In genomic region chr17:13687656-13688055, GRCm38 (mm10) we compare ENCODE assay signal across 14 mouse cellular contexts.
DNase-seq lines count a peak whose midpoint lies in the region; ATAC-seq and TF ChIP-seq lines count a peak whose summit lies in the region.
"Had no signal": no experiment of that assay in that cellular context is flagged by ENCODE, and none has a peak within 500 bp of the region (broad histone marks: within the 10 kb centered on the region; RNA-seq: fewer than 3 reads in every experiment).

No protein-coding gene starts in this region.

- no peak overlapping the region for H3K9ac ChIP-seq in lung, postnatal 0 days (replicated peaks; ENCODE audit: low read depth)
- no peak overlapping the region for H3K9ac ChIP-seq in intestine, embryonic 16.5 days (ENCODE audit: low read depth, low read length)
- H3K9ac ChIP-seq: hindbrain, embryonic 14.5 days; liver, embryonic 12.5 days had no signal

- DNase-seq in gastrocnemius, adult 2 months = no peak
- DNase-seq in gastrocnemius, postnatal 14 days = no peak
- DNase-seq in lung, postnatal 10 days = peak; percentile 48
- DNase-seq in lung, postnatal 0 days (ENCODE audit: low spot score) = no peak
- DNase-seq in kidney, adult 8-10 months = peak; percentile 64 to 84
- peak; percentile 33 for DNase-seq in skeletal muscle tissue, adult 2 months (ENCODE audit: low read depth, low spot score)
- no peak for DNase-seq in heart, adult 8-10 months (ENCODE audit: low spot score)
- DNase-seq: B cell, adult 2 months; heart, adult 11 months; right cerebral cortex, postnatal 14 days had no signal

- H3K4me1 ChIP-seq in lung, postnatal 0 days (ENCODE audit: insufficient read depth, low read depth, low read length) = no peaks in the 10 kb centered on the region; the same call in 1 of the 2 replicates
- peaks cover 11% of the 10 kb centered on the region for H3K4me1 ChIP-seq in intestine, embryonic 16.5 days (ENCODE audit: control insufficient read depth, insufficient read depth, low read length)

- H3K36me3 ChIP-seq in lung, postnatal 0 days (ENCODE audit: insufficient read depth, low read length) = no peaks in the 10 kb centered on the region
- no peaks in the 10 kb centered on the region for H3K36me3 ChIP-seq in intestine, embryonic 16.5 days (ENCODE audit: control insufficient read depth, insufficient read depth, low read length)
- H3K36me3 ChIP-seq: liver, embryonic 12.5 days had no signal

- no peaks in the 10 kb centered on the region for H3K27me3 ChIP-seq in lung, postnatal 0 days (replicated peaks; ENCODE audit: insufficient read depth, low read length)
- no peaks in the 10 kb centered on the region for H3K27me3 ChIP-seq in intestine, embryonic 16.5 days (replicated peaks; ENCODE audit: control insufficient read depth, insufficient read depth, low read length)
- H3K27me3 ChIP-seq: liver, embryonic 12.5 days had no signal

- H3K27ac ChIP-seq in gastrocnemius, adult 2 months = peak overlapping the region; percentile 59; the same call in 1 of the 2 replicates
- no peak overlapping the region for H3K27ac ChIP-seq in lung, postnatal 0 days (ENCODE audit: low read length)
- no peak overlapping the region for H3K27ac ChIP-seq in intestine, embryonic 16.5 days (ENCODE audit: low read length)
- H3K27ac ChIP-seq: hindbrain, embryonic 14.5 days; liver, embryonic 12.5 days had no signal

- TF ChIP-seq CTCF in gastrocnemius, adult 2 months (IDR thresholded peaks at IDR 0.05) = no peak
- no peak for TF ChIP-seq CTCF in lung, postnatal 0 days (IDR thresholded peaks at IDR 0.05)

- WGBS in lung, postnatal 0 days = 43% methylated on average over 1 of the region's 1 CpGs
- 60% methylated on average over 1 of the region's 1 CpGs for WGBS in intestine, embryonic 16.5 days

- no peak for TF ChIP-seq EP300 in lung, postnatal 0 days (IDR thresholded peaks at IDR 0.05)

- no peak overlapping the region for H3K4me2 ChIP-seq in lung, postnatal 0 days (replicated peaks; ENCODE audit: low read depth, low read length)
- H3K4me2 ChIP-seq in intestine, embryonic 16.5 days (ENCODE audit: low read depth, low read length) = no peak overlapping the region
- H3K4me2 ChIP-seq: hindbrain, embryonic 14.5 days; liver, embryonic 12.5 days had no signal

- intact Hi-C loops in gastrocnemius, adult 2 months (cut with DNase I) = loop anchor here (5.0 kb wide), 1 partner anchor 70 kb away; no protein-coding TSS in a partner anchor
- intact Hi-C loops in gastrocnemius, postnatal 14 days (cut with DNase I; ENCODE audit: low total_unique reads) = no loop called here

- H3K4me3 ChIP-seq in gastrocnemius, adult 2 months = no peak overlapping the region
- no peak overlapping the region for H3K4me3 ChIP-seq in lung, postnatal 0 days (ENCODE audit: low read depth, low read length)
- H3K4me3 ChIP-seq in intestine, embryonic 16.5 days (ENCODE audit: low read length) = no peak overlapping the region
- H3K4me3 ChIP-seq: liver, embryonic 12.5 days had no signal

- H3K9me3 ChIP-seq in lung, postnatal 0 days (ENCODE audit: low read length) = no peaks in the 10 kb centered on the region
- no peaks in the 10 kb centered on the region for H3K9me3 ChIP-seq in intestine, embryonic 16.5 days (ENCODE audit: control insufficient read depth, low read length)
- H3K9me3 ChIP-seq: liver, embryonic 12.5 days had no signal

- ATAC-seq in lung, postnatal 0 days = no peak
- no peak for ATAC-seq in intestine, embryonic 16.5 days
- ATAC-seq: intestine, postnatal 0 days; liver, embryonic 12.5 days had no signal

Comparison
In these comparisons a context has a peak if more than half of its experiments do, and no peak if none do; other contexts are left out.
1. DNase-seq: peak in lung, postnatal 10 days (single experiment), kidney, adult 8-10 months (2 of 2) and skeletal muscle tissue, adult 2 months (single experiment); none in gastrocnemius, adult 2 months (single experiment), gastrocnemius, postnatal 14 days (single experiment), lung, postnatal 0 days (single experiment) and heart, adult 8-10 months (single experiment).